Mouse (Mus musculus) hindbrain, postnatal 0 days (tissue): Measurements from ENCODE around the gene Cldn14. TPM values are rescaled to one million over a fixed set of nuclear protein-coding genes. Genes with fewer than 3 reads are reported as not detected.

ENCODE experiments used
- ATAC-seq: fragments of 200-750 bp; cut with Nextera tagmentation; 2 replicates; pipeline ENCODE4 v1.8.0; 2017; ENCODE audit warnings: mild to moderate bottlenecking, moderate TSS enrichment, moderate library complexity
- DNase-seq: peaks from one replicate; pipeline ENCODE4 v3.0.0-alpha.2; 2015; ENCODE audit warnings: low spot score
- H3K27ac ChIP-seq: fragments of 300-500 bp; sonication (generic); 2 replicates; pipeline ENCODE4 v1.5.1; 2014; ENCODE audit warnings: mild to moderate bottlenecking
- H3K27me3 ChIP-seq: fragments of 300-500 bp; sonication (generic); 2 replicates; pipeline ENCODE4 v1.6.1; 2014; ENCODE audit warnings: low read length, mixed read lengths; ENCODE audit not compliant: insufficient read depth
- H3K36me3 ChIP-seq: fragments of 300-500 bp; sonication (generic); 2 replicates; pipeline ENCODE4 v1.6.1; 2014; ENCODE audit warnings: low read length, mixed read lengths; ENCODE audit not compliant: insufficient read depth
- H3K4me1 ChIP-seq: fragments of 300-500 bp; sonication (generic); 2 replicates; pipeline ENCODE4 v1.6.1; 2014; ENCODE audit warnings: antibody characterized with exemption, low read length, mixed read lengths; ENCODE audit not compliant: insufficient read depth
- H3K4me2 ChIP-seq: fragments of 300-500 bp; sonication (generic); 2 replicates; pipeline ENCODE4 v1.6.1; 2014; ENCODE audit warnings: low read depth, mild to moderate bottlenecking, low read length, moderate library complexity, mixed read lengths
- H3K4me3 ChIP-seq: fragments of 300-500 bp; sonication (generic); 2 replicates; pipeline ENCODE4 v1.5.1; 2014; ENCODE audit warnings: low read length
- H3K9ac ChIP-seq: fragments of 300-500 bp; sonication (generic); replicated peaks from 2 replicates; pipeline ENCODE4 v1.6.1; 2014; ENCODE audit warnings: mild to moderate bottlenecking, low read length, moderate library complexity, mixed read lengths
- H3K9me3 ChIP-seq: fragments of 300-500 bp; sonication (generic); 2 replicates; pipeline ENCODE4 v1.6.1; 2016; ENCODE audit warnings: low read length, mixed read lengths
- CTCF ChIP-seq: IDR thresholded peaks from 2 replicates; pipeline ENCODE4 v1.5.1; 2016; ENCODE audit warnings: antibody characterized with exemption, control low read depth, low read depth
- WGBS: fragments of 180-500 bp; shearing (Covaris S2); extraction: QIAGEN DNeasy Blood & Tissue Kit; methylation state at CpG from one replicate; pipeline ENCODE4 v1.1.7; 2014; 5-methylcytosine and 5-hydroxymethylcytosine counted together
- polyA plus RNA-seq: library from polyadenylated mRNA; unstranded; fragments of >200 nt; fragmentation: Nextera tagmentation; extraction: Ambion mirVana; gene quantifications from 2 replicates; pipeline ENCODE4 v1.2.1, GENCODE M21; 2015
- total RNA-seq: library from RNA; depleted of rRNA; stranded (reverse); fragments of >200 nt; gene quantifications from 2 replicates; pipeline ENCODE4 v1.2.3, GENCODE M21; 2014

Gene Cldn14
- total and polyA plus RNA-seq, 2 experiments from 2014 or later, result 0.23 TPM; not detected in 1

- no peak overlapping the region for H3K27ac ChIP-seq
- no peak overlapping the region for H3K4me2 ChIP-seq
- no peak for TF ChIP-seq CTCF
- H3K36me3 ChIP-seq, result no peaks in the 10 kb centered on the region
- H3K9ac ChIP-seq, result no peak overlapping the region
- H3K4me1 ChIP-seq, result no peaks in the 10 kb centered on the region
- H3K4me3 ChIP-seq, result no peak overlapping the region
- DNase-seq (no peak), ATAC-seq (no peak)
- H3K27me3 ChIP-seq, result no peaks in the 10 kb centered on the region
- WGBS, result 93% methylated on average over 17 of the region's 17 CpGs
- no peaks in the 10 kb centered on the region for H3K9me3 ChIP-seq
Measured at GRCm38 (mm10) chr16:93929370-93930032, 79.1 kb downstream of the Cldn14 start.

GRCm38 (mm10) chr16:93925684-93926247 lies 82.9 kb downstream of the Cldn14 start:
- H3K27me3 ChIP-seq, result no peaks in the 10 kb centered on the region
- no peak overlapping the region for H3K4me2 ChIP-seq
- no peaks in the 10 kb centered on the region for H3K4me1 ChIP-seq
- H3K4me3 ChIP-seq, result no peak overlapping the region
- H3K27ac ChIP-seq, result no peak overlapping the region
- no peaks in the 10 kb centered on the region for H3K36me3 ChIP-seq
- no peaks in the 10 kb centered on the region for H3K9me3 ChIP-seq
- DNase-seq (no peak), ATAC-seq (no peak)
- no peak overlapping the region for H3K9ac ChIP-seq
- no peak for TF ChIP-seq CTCF
- WGBS, result 73% methylated on average over 8 of the region's 8 CpGs

- Histone ChIP-seq H3K27ac (no peak overlapping the region), H3K9me3 (no peaks in the 10 kb centered on the region), H3K36me3 (no peaks in the 10 kb centered on the region), H3K4me3 (no peak overlapping the region), H3K4me1 (no peaks in the 10 kb centered on the region), H3K9ac (no peak overlapping the region), H3K27me3 (no peaks in the 10 kb centered on the region), H3K4me2 (no peak overlapping the region)
- ATAC-seq (no peak), DNase-seq (no peak)
- no peak for TF ChIP-seq CTCF
- 78% methylated on average over 7 of the region's 7 CpGs for WGBS
Measured at GRCm38 (mm10) chr16:93923788-93924187, 84.8 kb downstream of the Cldn14 start.

- H3K9ac ChIP-seq, result no peak overlapping the region
- H3K4me1 ChIP-seq, result no peaks in the 10 kb centered on the region
- no peaks in the 10 kb centered on the region for H3K9me3 ChIP-seq
- ATAC-seq, result no peak
- TF ChIP-seq CTCF, result no peak
- 87% methylated on average over 5 of the region's 5 CpGs for WGBS
- H3K36me3 ChIP-seq, result no peaks in the 10 kb centered on the region
- no peaks in the 10 kb centered on the region for H3K27me3 ChIP-seq
- H3K4me3 ChIP-seq, result no peak overlapping the region
- no peak overlapping the region for H3K27ac ChIP-seq
- H3K4me2 ChIP-seq, result no peak overlapping the region
- DNase-seq, result no peak
Measured at GRCm38 (mm10) chr16:93922835-93923389, 85.7 kb downstream of the Cldn14 start.

- no peaks in the 10 kb centered on the region for H3K27me3 ChIP-seq
- no peak for TF ChIP-seq CTCF
- no peaks in the 10 kb centered on the region for H3K9me3 ChIP-seq
- ATAC-seq (no peak), DNase-seq (no peak)
- H3K4me3 ChIP-seq, result no peak overlapping the region
- H3K4me1 ChIP-seq, result no peaks in the 10 kb centered on the region
- H3K4me2 ChIP-seq, result no peak overlapping the region
- 80% methylated on average over 4 of the region's 4 CpGs for WGBS
- H3K9ac ChIP-seq, result no peak overlapping the region
- H3K36me3 ChIP-seq, result no peaks in the 10 kb centered on the region
- H3K27ac ChIP-seq, result no peak overlapping the region
Measured at GRCm38 (mm10) chr16:93920673-93921072, 88.0 kb downstream of the Cldn14 start.

- DNase-seq, result no peak
Measured at GRCm38 (mm10) chr16:93919189-93919588, 89.4 kb downstream of the Cldn14 start.

GRCm38 (mm10) chr16:93918679-93919060 lies 90.0 kb downstream of the Cldn14 start:
- Histone ChIP-seq H3K9me3 (no peaks in the 10 kb centered on the region), H3K36me3 (no peaks in the 10 kb centered on the region), H3K9ac (no peak overlapping the region), H3K27me3 (no peaks in the 10 kb centered on the region), H3K4me2 (peak overlapping the region; percentile 35; the same call in 1 of the 2 replicates), H3K27ac (no peak overlapping the region), H3K4me1 (no peaks in the 10 kb centered on the region), H3K4me3 (no peak overlapping the region)
- WGBS, result 59% methylated on average over 8 of the region's 8 CpGs
- TF ChIP-seq CTCF, result no peak
- no peak for ATAC-seq
- DNase-seq, result no peak

More at GRCm38 (mm10) chr16:93919189-93919588, 89.4 kb downstream of the Cldn14 start:
- Histone ChIP-seq H3K4me3 (no peak overlapping the region), H3K27ac (no peak overlapping the region), H3K36me3 (no peaks in the 10 kb centered on the region), H3K27me3 (no peaks in the 10 kb centered on the region), H3K9me3 (no peaks in the 10 kb centered on the region), H3K9ac (no peak overlapping the region), H3K4me1 (no peaks in the 10 kb centered on the region), H3K4me2 (no peak overlapping the region)
- no peak for TF ChIP-seq CTCF
- ATAC-seq, result peak; percentile 18; the same call in 1 of the 2 replicates
- WGBS, result 68% methylated on average over 20 of the region's 20 CpGs
